14 mouse cellular contexts compared by ENCODE assay signal in genomic region chr10:7142287-7142686, GRCm38 (mm10).
DNase-seq lines count a peak whose midpoint lies in the region; ATAC-seq and TF ChIP-seq lines count a peak whose summit lies in the region.
"Had no signal": no experiment of that assay in that cellular context is flagged by ENCODE, and none has a peak within 500 bp of the region (broad histone marks: within the 10 kb centered on the region; RNA-seq: fewer than 3 reads in every experiment).

No protein-coding gene starts in this region.

- H3K9me3 ChIP-seq in kidney, embryonic 14.5 days (ENCODE audit: control insufficient read depth, low read length) = no peaks in the 10 kb centered on the region
- no peaks in the 10 kb centered on the region for H3K9me3 ChIP-seq in heart, embryonic 16.5 days (replicated peaks; ENCODE audit: control insufficient read depth, low read length)
- H3K9me3 ChIP-seq: forebrain, embryonic 15.5 days; limb, embryonic 15.5 days had no signal

- no peak for TF ChIP-seq POLR2A in kidney, adult 2 months (IDR thresholded peaks at IDR 0.05; ENCODE audit: low read depth, low read length)

- ATAC-seq in kidney, embryonic 14.5 days (ENCODE audit: low FRiP score, low TSS enrichment) = no peak
- ATAC-seq in heart, embryonic 16.5 days (replicated peaks; ENCODE audit: extremely low read depth, insufficient read depth, low FRiP score) = peak; percentile 59; the same call in 1 of the 2 replicates
- no peak for ATAC-seq in megakaryocyte, adult 5-6 weeks (ENCODE audit: poor library complexity, severe bottlenecking)
- ATAC-seq: forebrain, embryonic 15.5 days had no signal

- H3K4me1 ChIP-seq in kidney, adult 2 months (ENCODE audit: control insufficient read depth, insufficient read depth, low read length) = peaks cover 12% of the 10 kb centered on the region; the same call in 1 of the 2 replicates
- no peaks in the 10 kb centered on the region for H3K4me1 ChIP-seq in kidney, embryonic 14.5 days (ENCODE audit: control insufficient read depth, insufficient read depth, low read length)
- H3K4me1 ChIP-seq in heart, embryonic 16.5 days (ENCODE audit: control insufficient read depth, insufficient read depth, low read length) = peaks cover 30% of the 10 kb centered on the region
- H3K4me1 ChIP-seq: limb, embryonic 15.5 days had no signal

- DNase-seq in adrenal gland, postnatal 14 days = peak; percentile 27
- DNase-seq in adrenal gland, adult 18-20 months (ENCODE audit: low spot score in 2 of 2) = no peak
- peak; percentile 75 for DNase-seq in kidney, adult 2 months
- peak; percentile 24 for DNase-seq in lung, postnatal 14 days
- no peak for DNase-seq in layer of hippocampus, adult 18-20 months (ENCODE audit: low spot score in 2 of 2)
- DNase-seq: cerebellum, postnatal 25 days; retina, postnatal 1 day; thymus, adult 18-20 months had no signal

- 61% methylated on average over 8 of the region's 8 CpGs for WGBS in kidney, adult 2 months
- WGBS in kidney, embryonic 14.5 days = 75% methylated on average over 8 of the region's 8 CpGs
- 33% methylated on average over 8 of the region's 8 CpGs for WGBS in heart, embryonic 16.5 days

- TF ChIP-seq CTCF in kidney, adult 2 months (conservative IDR thresholded peaks at IDR 0.05; ENCODE audit: insufficient read depth, insufficient read length, low read depth, low read length) = no peak

- H3K4me2 ChIP-seq in kidney, embryonic 14.5 days (replicated peaks; ENCODE audit: low read depth, low read length) = no peak overlapping the region
- H3K4me2 ChIP-seq in heart, embryonic 16.5 days (ENCODE audit: low read depth, low read length) = no peak overlapping the region
- H3K4me2 ChIP-seq: forebrain, embryonic 15.5 days; limb, embryonic 15.5 days; midbrain, embryonic 11.5 days had no signal

- no peak overlapping the region for H3K9ac ChIP-seq in kidney, embryonic 14.5 days (ENCODE audit: low read depth, low read length)
- no peak overlapping the region for H3K9ac ChIP-seq in heart, embryonic 16.5 days (ENCODE audit: low read length)
- H3K9ac ChIP-seq: forebrain, embryonic 15.5 days; limb, embryonic 15.5 days had no signal

- H3K27ac ChIP-seq in kidney, adult 2 months (ENCODE audit: insufficient read depth, low read depth, low read length) = peak overlapping the region; percentile 39; the same call in 1 of the 2 replicates
- no peak overlapping the region for H3K27ac ChIP-seq in kidney, embryonic 14.5 days (ENCODE audit: low read depth, low read length)
- H3K27ac ChIP-seq in heart, embryonic 16.5 days (ENCODE audit: low read length) = peak overlapping the region; percentile 77
- H3K27ac ChIP-seq: forebrain, embryonic 15.5 days; limb, embryonic 15.5 days had no signal

- H3K36me3 ChIP-seq in kidney, adult 2 months (ENCODE audit: control insufficient read depth, insufficient read depth, low read length) = no peaks in the 10 kb centered on the region
- H3K36me3 ChIP-seq in kidney, embryonic 14.5 days (ENCODE audit: control insufficient read depth, insufficient read depth, low read length) = peaks cover 5% of the 10 kb centered on the region; the same call in 1 of the 2 replicates
- peaks cover 7% of the 10 kb centered on the region for H3K36me3 ChIP-seq in heart, embryonic 16.5 days (ENCODE audit: control insufficient read depth, insufficient read depth)
- H3K36me3 ChIP-seq: forebrain, embryonic 15.5 days had no signal

- no peaks in the 10 kb centered on the region for H3K27me3 ChIP-seq in kidney, adult 2 months (replicated peaks; ENCODE audit: control insufficient read depth, insufficient read depth, low read length)
- no peaks in the 10 kb centered on the region for H3K27me3 ChIP-seq in kidney, embryonic 14.5 days (ENCODE audit: control insufficient read depth, insufficient read depth, low read length)
- H3K27me3 ChIP-seq in heart, embryonic 16.5 days (ENCODE audit: control insufficient read depth, insufficient read depth, low read length) = no peaks in the 10 kb centered on the region
- H3K27me3 ChIP-seq: forebrain, embryonic 15.5 days; limb, embryonic 15.5 days had no signal

- no peak overlapping the region for H3K4me3 ChIP-seq in kidney, adult 2 months (ENCODE audit: insufficient read depth, low read depth, low read length)
- no peak overlapping the region for H3K4me3 ChIP-seq in kidney, embryonic 14.5 days (ENCODE audit: low read length)
- H3K4me3 ChIP-seq in heart, embryonic 16.5 days (ENCODE audit: low read length) = no peak overlapping the region
- H3K4me3 ChIP-seq: forebrain, embryonic 15.5 days; limb, embryonic 15.5 days had no signal

Comparison
In these comparisons a context has a peak if more than half of its experiments do, and no peak if none do; other contexts are left out.
1. DNase-seq: peak in adrenal gland, postnatal 14 days (single experiment), kidney, adult 2 months (single experiment) and lung, postnatal 14 days (single experiment); none in adrenal gland, adult 18-20 months (0 of 2) and layer of hippocampus, adult 18-20 months (0 of 2).